Mouse (Mus musculus) lung, postnatal 0 days (tissue): ENCODE data around the gene Srgap2. TPM values are rescaled to one million over a fixed set of nuclear protein-coding genes. Genes with fewer than 3 reads are reported as not detected.
A peak's percentile ranks its signal among the peaks of the same experiment; 100 is the strongest.

Experiments
- ATAC-seq: fragments of 200-750 bp; cut with Nextera tagmentation; 2 replicates; pipeline ENCODE4 v1.8.0; 2017; ENCODE audit warnings: moderate library complexity
- DNase-seq: peaks from one replicate; pipeline ENCODE4 v3.0.0-alpha.2; 2016; ENCODE audit warnings: low spot score
- H3K27ac ChIP-seq: fragments of 300-500 bp; sonication (generic); 2 replicates; pipeline ENCODE4 v1.5.1; 2014; ENCODE audit warnings: antibody characterized with exemption, mild to moderate bottlenecking, low read length, mixed read lengths
- H3K27me3 ChIP-seq: fragments of 300-500 bp; sonication (generic); replicated peaks from 2 replicates; pipeline ENCODE4 v1.6.1; 2014; ENCODE audit warnings: low read length, mixed read lengths; ENCODE audit not compliant: insufficient read depth
- H3K36me3 ChIP-seq: fragments of 300-500 bp; sonication (generic); 2 replicates; pipeline ENCODE4 v1.6.1; 2014; ENCODE audit warnings: low read length, mixed read lengths; ENCODE audit not compliant: insufficient read depth
- H3K4me1 ChIP-seq: fragments of 300-500 bp; sonication (generic); 2 replicates; pipeline ENCODE4 v1.6.1; 2014; ENCODE audit warnings: antibody characterized with exemption, low read depth, low read length, mixed read lengths; ENCODE audit not compliant: insufficient read depth
- H3K4me2 ChIP-seq: fragments of 300-500 bp; sonication (generic); replicated peaks from 2 replicates; pipeline ENCODE4 v1.6.1; 2014; ENCODE audit warnings: low read depth, mild to moderate bottlenecking, low read length, moderate library complexity, mixed read lengths
- H3K4me3 ChIP-seq: fragments of 300-500 bp; sonication (generic); 2 replicates; pipeline ENCODE4 v1.5.1; 2014; ENCODE audit warnings: low read depth, low read length
- H3K9ac ChIP-seq: fragments of 300-500 bp; sonication (generic); replicated peaks from 2 replicates; pipeline ENCODE4 v1.6.1; 2014; ENCODE audit warnings: low read depth, mild to moderate bottlenecking
- H3K9me3 ChIP-seq: fragments of 300-500 bp; sonication (generic); 2 replicates; pipeline ENCODE4 v1.6.1; 2016; ENCODE audit warnings: low read length, mixed read lengths
- CTCF ChIP-seq: IDR thresholded peaks from 2 replicates; pipeline ENCODE4 v1.5.1; 2016; ENCODE audit warnings: antibody characterized with exemption, mild to moderate bottlenecking
- EP300 ChIP-seq: IDR thresholded peaks from 2 replicates; pipeline ENCODE4 v1.6.1; 2016; ENCODE audit warnings: antibody characterized with exemption, mild to moderate bottlenecking, control low read depth
- WGBS: fragments of 180-500 bp; shearing (Covaris S2); extraction: QIAGEN DNeasy Blood & Tissue Kit; methylation state at CpG from one replicate; pipeline ENCODE4 v1.1.7; 2014; 5-methylcytosine and 5-hydroxymethylcytosine counted together
- polyA plus RNA-seq: library from polyadenylated mRNA; unstranded; fragments of >200 nt; fragmentation: Nextera tagmentation; extraction: Ambion mirVana; gene quantifications from 2 replicates; pipeline ENCODE4 v1.2.1, GENCODE M21; 2015

Srgap2 gene
- polyA plus RNA-seq, 1 experiment from 2014 or later: 9.5 TPM

DNA sequence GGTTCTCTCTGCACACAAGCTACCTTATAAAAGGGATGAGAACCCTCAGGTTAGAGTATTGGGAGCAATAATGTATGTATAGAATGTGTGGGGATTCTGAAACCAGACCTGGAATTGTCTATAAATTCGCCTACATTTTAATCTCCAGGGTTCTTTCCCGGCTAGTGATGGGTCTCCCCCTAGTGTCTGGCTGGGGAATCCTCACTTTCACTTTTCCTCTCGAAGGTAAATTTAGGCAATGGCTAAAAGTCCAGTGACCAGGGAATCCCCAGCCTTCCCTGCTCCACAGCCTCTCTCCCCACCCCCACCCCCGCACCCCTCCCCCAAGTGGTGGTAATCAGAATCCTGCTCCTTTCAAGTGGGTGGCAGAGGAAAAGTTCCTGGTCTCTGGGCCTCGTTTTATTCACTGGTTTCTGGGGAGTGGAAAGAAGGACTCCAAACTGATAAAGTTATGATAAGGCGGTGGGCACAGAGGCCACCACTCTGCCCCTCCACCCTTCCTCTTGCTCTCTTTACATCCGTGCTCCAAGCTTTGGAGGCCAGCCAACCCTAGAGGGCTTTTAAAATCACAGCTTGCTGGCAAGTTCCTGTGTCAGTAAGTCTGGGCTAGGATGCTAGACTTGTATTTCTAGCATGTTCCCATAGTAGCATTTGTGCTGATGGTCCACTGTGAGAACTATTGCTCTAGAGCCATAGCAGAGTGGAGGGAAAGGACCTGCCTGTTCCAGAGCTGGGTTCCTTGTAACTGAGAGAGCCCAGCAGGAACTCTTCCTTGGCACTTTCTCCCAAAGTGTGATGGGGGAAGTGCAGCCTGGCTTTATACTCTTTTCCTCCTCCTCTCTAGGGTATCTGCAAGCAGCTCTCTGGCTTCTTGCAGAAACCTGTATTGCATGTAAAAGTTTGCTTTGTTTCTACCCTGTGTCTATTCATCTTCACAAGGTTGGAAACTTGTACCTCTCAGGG, 280.4 kb downstream of the Srgap2 start:
- WGBS: 5% methylated on average over 7 of the region's 7 CpGs

DNA sequence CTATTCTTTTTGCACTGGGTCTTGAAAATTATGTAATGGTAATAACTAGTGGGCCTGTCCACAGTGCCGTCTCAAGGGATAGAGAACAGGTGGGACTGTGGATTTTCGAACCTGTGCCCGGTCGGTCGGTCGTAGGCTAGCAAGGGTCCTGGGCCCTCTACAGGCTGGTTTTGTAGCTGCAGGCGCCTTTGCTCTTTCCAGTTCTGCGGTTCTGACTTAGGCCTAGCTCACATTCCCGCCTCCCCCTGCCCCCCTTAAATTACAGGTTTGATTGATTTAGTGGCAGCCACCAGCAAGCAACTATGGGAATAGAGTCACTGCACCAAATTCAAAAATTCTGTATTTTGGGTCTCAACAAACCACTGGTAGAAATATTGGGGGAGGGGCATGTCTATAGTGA, 281.2 kb downstream of the Srgap2 start:
- Histone ChIP-seq H3K4me1 (peaks cover 3% of the 10 kb centered on the region; the same call in 1 of the 2 replicates), H3K27ac (0 out of 2 replicates have a peak overlapping the region, but pooled peaks have one; percentile 26), H3K27me3 (0 out of 2 replicates have a peak, but pooled peaks cover 9% of the 10 kb centered on the region), H3K4me3 (peak overlapping the region; percentile 65), H3K9ac (no peak overlapping the region), H3K9me3 (no peaks in the 10 kb centered on the region), H3K4me2 (peak overlapping the region; percentile 98), H3K36me3 (no peaks in the 10 kb centered on the region)
- peak; percentile 34 for ATAC-seq
- TF ChIP-seq EP300: no peak
- peak; percentile 61 for TF ChIP-seq CTCF
- 12% methylated on average over 9 of the region's 9 CpGs for WGBS
- DNase-seq: peak; percentile 41

More for the DNA sequence above, 280.4 kb downstream of the Srgap2 start:
- Histone ChIP-seq H3K4me3 (no peak overlapping the region), H3K27me3 (0 out of 2 replicates have a peak, but pooled peaks cover 9% of the 10 kb centered on the region), H3K4me1 (peaks cover 3% of the 10 kb centered on the region; the same call in 1 of the 2 replicates), H3K27ac (no peak overlapping the region), H3K9ac (no peak overlapping the region), H3K36me3 (no peaks in the 10 kb centered on the region), H3K4me2 (peak overlapping the region; percentile 98), H3K9me3 (no peaks in the 10 kb centered on the region)
- ATAC-seq (0 out of 2 replicates have a peak, but pooled peaks have one; percentile 11), DNase-seq (peak; percentile 83)
- TF ChIP-seq CTCF (peak; percentile 75), EP300 (no peak)

DNA sequence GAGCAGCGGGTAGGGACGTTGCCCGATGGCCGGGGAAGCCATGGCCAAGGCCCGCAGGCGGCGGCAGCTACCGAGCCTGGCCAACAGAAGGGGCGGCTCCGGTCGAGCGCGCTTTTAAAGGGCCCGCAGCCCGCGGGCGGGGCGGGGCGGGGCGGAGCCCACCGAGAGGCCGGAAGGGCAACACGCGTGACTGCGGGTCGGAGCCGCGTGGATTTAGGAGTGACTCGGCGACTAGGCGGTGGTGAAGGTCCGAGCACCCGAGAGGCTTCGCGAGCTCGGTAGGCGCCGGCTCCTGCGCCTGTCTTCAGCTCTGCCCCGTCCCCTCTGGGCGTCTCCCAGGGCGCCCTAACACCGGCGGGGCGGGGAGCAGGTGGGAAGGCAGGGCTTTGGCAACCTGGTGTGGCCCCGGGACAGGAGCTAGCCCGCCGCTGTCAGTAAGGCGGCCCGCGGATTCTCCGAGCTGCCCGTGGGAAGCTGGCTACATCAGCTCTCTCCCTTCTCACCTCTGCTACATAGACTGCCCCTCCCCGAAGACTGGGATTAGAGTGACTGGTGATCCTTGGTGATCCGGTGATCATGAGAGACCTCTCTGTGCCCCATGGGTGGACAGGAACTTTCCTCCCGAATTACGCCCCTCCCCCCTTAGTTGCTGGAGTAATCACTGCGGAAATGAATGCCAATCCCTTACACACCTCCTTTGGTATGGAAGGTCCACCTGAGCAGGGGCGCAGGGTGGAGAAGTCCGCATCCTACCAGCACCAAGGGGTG, 281.9 kb downstream of the Srgap2 start, which contains the start of gene Rassf5:
TSS of gene Rassf5 (minus strand) at position 170 of the 768 bp plus-strand sequence.
- peak within 1 kb of the TSS; percentile 65 for H3K4me3 ChIP-seq
- 1% methylated on average over 59 of the region's 60 CpGs for WGBS
- peak; percentile 71 for DNase-seq
- no peaks in the 10 kb centered on the region for H3K36me3 ChIP-seq
- peak; percentile 85 for ATAC-seq
- peak within 1 kb of the TSS; percentile 59 for H3K9ac ChIP-seq
- H3K4me1 ChIP-seq: peaks cover 3% of the 10 kb centered on the region; the same call in 1 of the 2 replicates
- H3K27me3 ChIP-seq: 0 out of 2 replicates have a peak, but pooled peaks cover 9% of the 10 kb centered on the region
- H3K9me3 ChIP-seq: no peaks in the 10 kb centered on the region
- TF ChIP-seq CTCF: peak; percentile 23; the same call in 1 of the 2 replicates
- no peak for TF ChIP-seq EP300
- peak within 1 kb of the TSS; percentile 98 for H3K4me2 ChIP-seq
- H3K27ac ChIP-seq: 0 out of 2 replicates have a peak within 1 kb of the TSS, but pooled peaks have one; percentile 26

GRCm38 (mm10) chr1:131244536-131245088, 282.5 kb downstream of the Srgap2 start:
- Histone ChIP-seq H3K4me3 (peak overlapping the region; percentile 65), H3K4me1 (peaks cover 3% of the 10 kb centered on the region; the same call in 1 of the 2 replicates), H3K9ac (peak overlapping the region; percentile 59), H3K27ac (0 out of 2 replicates have a peak overlapping the region, but pooled peaks have one; percentile 14), H3K4me2 (peak overlapping the region; percentile 98), H3K27me3 (0 out of 2 replicates have a peak, but pooled peaks cover 9% of the 10 kb centered on the region), H3K36me3 (no peaks in the 10 kb centered on the region), H3K9me3 (no peaks in the 10 kb centered on the region)
- DNase-seq: no peak
- peak; percentile 39 for ATAC-seq
- WGBS: 2% methylated on average over 36 of the region's 57 CpGs
- TF ChIP-seq EP300 (no peak), CTCF (no peak)

GRCm38 (mm10) chr1:131242956-131243355, 284.2 kb downstream of the Srgap2 start:
- WGBS: 25% methylated on average over 6 of the region's 6 CpGs
- ATAC-seq (no peak), DNase-seq (peak; percentile 57)
- no peaks in the 10 kb centered on the region for H3K9me3 ChIP-seq
- no peak overlapping the region for H3K4me3 ChIP-seq
- 0 out of 2 replicates have a peak, but pooled peaks cover 9% of the 10 kb centered on the region for H3K27me3 ChIP-seq
- no peak overlapping the region for H3K27ac ChIP-seq
- TF ChIP-seq CTCF (no peak), EP300 (no peak)
- H3K4me1 ChIP-seq: peaks cover 3% of the 10 kb centered on the region; the same call in 1 of the 2 replicates
- H3K9ac ChIP-seq: no peak overlapping the region
- no peaks in the 10 kb centered on the region for H3K36me3 ChIP-seq
- no peak overlapping the region for H3K4me2 ChIP-seq
